Mouse (Mus musculus) gastrocnemius, postnatal 14 days (tissue): ENCODE data around the gene Rsbn1l. TPM values are rescaled to one million over a fixed set of nuclear protein-coding genes. Genes with fewer than 3 reads are reported as not detected.

Experiments
- DNase-seq: peaks from one replicate; pipeline ENCODE4 v3.0.0; 2021; ENCODE audit warnings: mixed read lengths
- intact Hi-C: fragments of 180-260 bp; cut with DNase I; formaldehyde crosslinking; loops from one replicate; pipeline ENCODE4 v1.15.1; 2025; ENCODE audit warnings: low total_unique reads
- long read RNA-seq, 2 experiments: library from polyadenylated mRNA; stranded (forward); transcript quantifications; one replicate each; pipeline ENCODE4 v2.0.0; 2021
- total RNA-seq, 2 experiments: library from RNA; stranded (reverse); gene quantifications; 2 replicates each; pipeline ENCODE4 v1.2.3; 2021

Gene Rsbn1l
- total RNA-seq, result 1 to 10 TPM; 6.8 to 7.2 TPM
- long read RNA-seq, experiment 1, full-length matches to known transcripts, result 1 of 3 reads
- long read RNA-seq, experiment 1, partial matches to known transcripts, result 0 of 3 reads
- long read RNA-seq, experiment 1, other reads (novel, unspliced or antisense), result 2 of 3 reads
- long read RNA-seq, experiment 2, full-length matches to known transcripts, result 1 of 2 reads
- long read RNA-seq, experiment 2, partial matches to known transcripts, result 0 of 2 reads
- long read RNA-seq, experiment 2, other reads (novel, unspliced or antisense), result 1 of 2 reads

DNA sequence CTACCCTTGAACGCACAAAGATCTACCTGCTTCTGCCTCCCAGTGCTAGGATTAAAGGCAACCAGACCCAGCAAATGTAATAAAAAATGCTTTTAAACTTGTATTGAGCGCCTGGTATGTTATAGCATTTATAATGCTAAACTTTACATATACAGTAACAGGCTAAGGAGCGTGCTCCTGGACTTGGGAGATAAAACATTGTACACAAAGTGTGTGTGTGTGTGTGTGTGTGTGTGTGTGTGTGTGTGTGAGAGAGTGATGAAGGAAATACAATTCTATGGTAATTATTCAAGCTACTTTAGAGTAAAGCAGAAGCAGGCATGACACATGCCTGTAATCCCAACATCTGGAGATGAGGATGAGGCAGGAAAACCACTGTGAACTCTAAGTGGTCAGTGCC lies at the start of gene Rsbn1l:
Gene Rsbn1l, minus strand, starts transcription at position 101 of the 400 bp plus-strand sequence.
- intact Hi-C loops, result no loop called here
- DNase-seq, result no peak

GRCm38 (mm10) chr5:21002723-21003122 lies 46.5 kb upstream of the Rsbn1l start:
- no peak for DNase-seq
- intact Hi-C loops, result no loop called here

DNA sequence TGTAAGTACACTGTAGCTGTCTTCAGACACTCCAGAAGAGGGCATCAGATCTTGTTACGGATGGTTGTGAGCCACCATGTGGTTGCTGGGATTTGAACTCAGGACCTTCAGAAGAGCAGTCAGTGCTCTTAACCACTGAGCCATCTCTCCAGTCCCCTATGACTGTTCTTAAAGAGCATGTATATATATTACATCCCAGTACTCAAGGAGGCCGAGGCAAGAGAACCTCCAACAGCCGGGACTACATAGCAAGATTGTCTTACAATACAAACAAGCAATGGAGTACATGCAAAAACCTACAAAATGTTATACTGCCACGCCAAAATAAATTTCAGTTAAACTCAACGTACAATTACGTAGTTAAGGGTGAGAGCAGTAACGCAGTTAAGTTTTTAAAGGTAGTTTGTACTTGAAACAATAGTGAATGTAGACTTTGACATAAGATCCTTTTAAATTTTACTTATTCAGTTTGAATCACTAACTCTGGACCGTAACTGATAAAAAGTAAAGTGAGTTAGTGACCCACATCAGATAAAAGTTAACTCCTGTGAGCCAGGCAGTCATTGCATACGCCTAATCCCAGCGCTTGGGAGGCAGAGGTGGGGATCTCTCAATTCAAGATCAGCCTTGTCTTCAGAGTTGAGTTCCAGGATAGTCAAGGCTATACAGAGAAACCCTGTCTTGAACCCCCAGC lies 45.6 kb upstream of the Rsbn1l start:
- intact Hi-C loops, result no loop called here
- DNase-seq, result no peak

DNA sequence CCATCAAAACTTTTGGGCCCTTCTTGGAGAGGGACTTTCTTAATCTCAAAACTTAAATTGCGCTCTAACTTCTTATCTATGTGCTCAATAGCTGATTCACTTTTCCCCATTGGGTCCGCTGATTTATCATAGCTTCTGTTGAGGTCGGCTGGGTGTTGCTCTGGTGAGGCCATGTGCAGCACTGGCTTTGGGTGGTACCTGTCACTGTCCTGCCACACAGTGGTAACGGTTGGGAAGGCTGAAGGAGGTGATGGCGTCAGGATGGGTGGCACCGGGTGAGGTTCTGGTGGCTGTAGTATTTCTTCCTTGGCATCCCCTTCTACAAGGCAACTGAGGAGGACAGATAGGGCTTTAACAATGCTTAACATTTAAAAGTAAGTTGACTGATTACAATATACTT lies 42.2 kb upstream of the Rsbn1l start:
- DNase-seq, result no peak
- intact Hi-C loops, result no loop called here

DNA sequence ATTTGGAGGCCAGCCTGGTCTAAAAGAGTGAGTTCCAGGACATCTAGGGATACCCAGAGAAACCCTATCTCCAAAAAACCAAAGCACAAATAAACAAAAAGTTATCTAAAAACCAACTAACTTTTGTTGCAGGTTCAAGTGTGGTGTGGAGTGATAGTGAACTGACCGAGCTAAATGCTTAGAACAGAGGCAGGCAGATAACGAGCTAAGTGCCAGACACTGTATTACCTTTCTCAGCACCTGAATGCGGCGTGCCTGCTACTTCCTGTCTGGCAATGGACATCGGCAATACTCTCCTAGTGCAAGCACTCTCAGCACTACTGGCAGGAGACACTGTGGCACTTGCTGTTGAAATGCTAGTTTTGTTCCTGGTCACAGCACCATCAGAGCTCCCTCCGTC lies 41.4 kb upstream of the Rsbn1l start:
- intact Hi-C loops, result no loop called here

DNA sequence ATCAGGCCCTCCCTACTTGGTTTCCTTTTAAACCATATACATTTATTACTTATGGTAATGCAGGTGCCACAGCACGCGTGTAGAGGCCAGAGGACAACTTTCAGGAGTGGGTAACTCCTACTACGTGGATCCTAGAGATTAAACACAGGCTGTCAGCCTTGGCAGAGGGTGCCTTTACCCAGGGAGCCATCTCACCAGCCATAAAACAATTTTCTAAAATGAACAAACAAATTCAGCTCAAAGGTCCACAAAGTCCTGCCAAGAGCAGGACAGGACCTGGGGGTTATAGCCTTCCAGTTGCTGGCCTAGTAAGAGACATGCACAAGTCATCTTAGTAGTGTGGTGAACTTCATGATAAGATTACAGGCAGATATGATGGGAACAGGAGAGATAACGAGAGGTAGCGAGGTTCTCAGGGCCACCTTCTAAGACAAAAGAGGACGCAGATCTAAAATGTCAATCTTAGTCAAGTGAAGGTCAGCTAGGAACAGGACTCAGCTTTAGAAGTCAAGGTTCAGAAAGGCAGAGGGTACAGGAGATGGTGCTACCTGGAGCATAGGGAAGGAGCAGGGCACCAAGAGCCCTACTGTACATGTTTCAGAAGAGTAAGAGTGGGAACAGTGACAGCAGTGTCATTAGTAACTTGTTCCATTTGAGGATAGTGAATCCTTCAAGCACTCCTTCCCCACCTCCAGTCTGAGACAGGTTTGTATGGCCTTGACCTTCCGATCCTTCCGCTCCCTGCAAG lies 34.0 kb upstream of the Rsbn1l start:
- intact Hi-C loops, result no loop called here

More for the DNA sequence above, 41.4 kb upstream of the Rsbn1l start:
- DNase-seq, result no peak

GRCm38 (mm10) chr5:20986271-20986670 lies 30.1 kb upstream of the Rsbn1l start:
- no peak for DNase-seq
- intact Hi-C loops, result no loop called here

More for the DNA sequence above, 34.0 kb upstream of the Rsbn1l start:
- DNase-seq, result no peak

DNA sequence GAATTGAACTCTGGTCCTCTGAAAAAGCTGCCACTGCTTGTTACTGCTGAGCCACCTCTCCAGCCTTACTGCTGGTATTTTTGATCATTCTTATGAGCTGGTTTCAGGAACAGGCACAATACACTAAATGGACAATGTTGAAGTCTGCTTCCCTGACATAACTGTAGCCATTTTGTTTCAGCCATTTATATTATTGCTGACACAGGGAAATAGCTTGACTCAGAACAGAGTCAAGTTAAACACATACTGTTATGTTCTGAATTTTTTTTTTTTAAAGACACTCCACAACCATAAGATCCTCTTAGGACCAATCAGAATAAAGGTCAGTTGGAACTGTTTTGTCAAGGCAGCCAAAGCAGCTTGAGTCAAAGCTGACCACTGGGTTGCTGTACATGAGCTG lies 27.3 kb upstream of the Rsbn1l start:
- no peak for DNase-seq
- intact Hi-C loops, result no loop called here

- intact Hi-C loops, result no loop called here
These were observed 18.5 kb upstream of the Rsbn1l start for GRCm38 (mm10) chr5:20974690-20975089.

DNA sequence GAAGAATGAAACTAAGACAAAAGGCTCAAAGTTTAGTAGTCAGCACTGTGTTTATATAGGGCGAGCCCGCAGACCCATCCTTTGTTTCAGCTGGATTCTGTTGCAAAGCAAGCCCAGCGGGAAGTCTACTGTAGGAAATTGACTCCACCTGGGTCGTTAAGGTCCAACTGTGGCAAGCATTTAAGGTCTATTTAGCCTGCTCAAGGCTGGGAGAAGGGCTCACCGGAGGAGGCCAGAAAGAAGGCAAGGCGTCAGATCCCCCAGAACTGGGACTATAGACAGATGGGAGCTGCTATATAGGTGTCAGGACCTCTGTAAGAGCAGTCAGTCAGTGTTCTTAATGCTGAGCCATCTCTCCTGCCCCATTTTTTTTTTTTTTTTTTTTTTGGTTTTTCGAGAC lies 17.8 kb upstream of the Rsbn1l start:
- intact Hi-C loops, result no loop called here

More at GRCm38 (mm10) chr5:20974690-20975089, 18.5 kb upstream of the Rsbn1l start:
- no peak for DNase-seq

GRCm38 (mm10) chr5:20973069-20973468 lies 16.9 kb upstream of the Rsbn1l start:
- intact Hi-C loops, result no loop called here

More for the DNA sequence above, 17.8 kb upstream of the Rsbn1l start:
- no peak for DNase-seq

DNA sequence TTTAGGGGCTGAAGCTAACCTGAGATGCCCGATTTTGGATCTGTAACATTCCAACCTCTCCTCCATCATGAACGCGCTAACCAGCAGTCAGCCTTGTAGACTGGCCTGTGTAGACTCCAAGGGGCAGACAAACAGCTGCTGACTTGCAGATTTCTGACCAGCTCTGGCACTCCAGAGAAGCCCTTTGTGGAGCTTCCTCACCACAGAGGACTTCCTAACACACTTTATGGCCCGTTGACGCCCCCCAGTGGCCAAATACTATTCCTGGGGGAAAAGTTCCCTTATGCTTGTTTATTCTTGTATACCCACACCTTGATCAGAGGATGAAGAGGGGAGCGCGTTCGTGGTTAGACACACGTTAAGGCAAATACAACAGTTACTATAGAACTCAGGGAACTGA lies 12.8 kb upstream of the Rsbn1l start:
- DNase-seq, result peak; percentile 23
- intact Hi-C loops, result loop anchor here (2.0 to 10.0 kb wide), 2 partner anchors 54 to 76 kb away; no protein-coding TSS in a partner anchor

More at GRCm38 (mm10) chr5:20973069-20973468, 16.9 kb upstream of the Rsbn1l start:
- DNase-seq, result no peak

- intact Hi-C loops, result loop anchor here (2.0 to 10.0 kb wide), 2 partner anchors 54 to 76 kb away; no protein-coding TSS in a partner anchor
- no peak for DNase-seq
These were observed 12.3 kb upstream of the Rsbn1l start for GRCm38 (mm10) chr5:20968493-20968892.

DNA sequence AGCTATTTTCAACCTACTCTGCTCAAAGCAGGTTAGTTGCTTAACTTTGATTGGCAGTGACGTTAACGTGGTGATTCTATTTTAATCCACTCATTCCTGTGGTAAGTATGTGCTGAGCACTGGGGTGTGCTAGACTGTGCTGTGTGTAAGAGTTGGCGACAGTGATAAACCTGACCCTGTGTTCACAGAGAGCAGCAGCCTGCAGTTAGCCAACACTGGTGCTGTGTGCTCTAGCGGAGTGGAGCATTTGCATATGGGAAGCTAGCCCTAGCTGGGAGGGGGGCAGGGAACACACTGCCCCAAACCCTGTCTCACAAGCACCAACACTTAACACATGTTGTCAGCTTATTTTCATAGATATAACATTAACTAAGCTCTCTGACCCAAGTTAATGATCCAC lies 11.7 kb upstream of the Rsbn1l start:
- intact Hi-C loops, result loop anchor here (2.0 to 10.0 kb wide), 2 partner anchors 53 to 77 kb away; no protein-coding TSS in a partner anchor
- DNase-seq, result no peak

- intact Hi-C loops, result loop anchor here (10.0 kb wide), 1 partner anchor 50 kb away; no protein-coding TSS in a partner anchor
- no peak for DNase-seq
These were observed 8.2 kb upstream of the Rsbn1l start for GRCm38 (mm10) chr5:20964446-20964845.

- DNase-seq, result no peak
- intact Hi-C loops, result loop anchor here (10.0 kb wide), 1 partner anchor 48 kb away; no protein-coding TSS in a partner anchor
These were observed 7.1 kb upstream of the Rsbn1l start for GRCm38 (mm10) chr5:20963295-20963694.

DNA sequence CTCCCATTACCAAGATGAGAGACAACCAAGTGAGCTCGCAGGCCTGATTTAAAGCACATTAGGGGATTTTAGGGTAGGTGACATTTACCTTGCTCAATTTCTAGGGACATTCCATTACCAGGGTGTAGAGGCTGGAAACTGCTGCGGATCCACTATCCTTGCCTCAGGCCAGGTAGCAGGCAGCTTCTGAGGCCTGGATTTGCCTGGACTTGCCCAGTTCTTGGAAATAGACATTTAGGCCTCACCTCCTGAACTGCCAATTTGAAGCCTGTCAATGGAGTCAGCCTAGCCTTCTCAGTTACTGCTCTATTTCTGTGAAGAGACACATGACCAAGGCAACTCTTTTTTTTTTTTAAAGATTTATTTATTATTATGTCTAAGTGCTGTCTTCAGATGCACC lies 4.7 kb upstream of the Rsbn1l start:
- intact Hi-C loops, result loop anchor here (10.0 kb wide), 1 partner anchor 46 kb away; no protein-coding TSS in a partner anchor

GRCm38 (mm10) chr5:20955114-20955835 lies 923 bp downstream of the Rsbn1l start:
- no peak for DNase-seq
- intact Hi-C loops, result no loop called here

More for the DNA sequence above, 4.7 kb upstream of the Rsbn1l start:
- DNase-seq, result no peak

DNA sequence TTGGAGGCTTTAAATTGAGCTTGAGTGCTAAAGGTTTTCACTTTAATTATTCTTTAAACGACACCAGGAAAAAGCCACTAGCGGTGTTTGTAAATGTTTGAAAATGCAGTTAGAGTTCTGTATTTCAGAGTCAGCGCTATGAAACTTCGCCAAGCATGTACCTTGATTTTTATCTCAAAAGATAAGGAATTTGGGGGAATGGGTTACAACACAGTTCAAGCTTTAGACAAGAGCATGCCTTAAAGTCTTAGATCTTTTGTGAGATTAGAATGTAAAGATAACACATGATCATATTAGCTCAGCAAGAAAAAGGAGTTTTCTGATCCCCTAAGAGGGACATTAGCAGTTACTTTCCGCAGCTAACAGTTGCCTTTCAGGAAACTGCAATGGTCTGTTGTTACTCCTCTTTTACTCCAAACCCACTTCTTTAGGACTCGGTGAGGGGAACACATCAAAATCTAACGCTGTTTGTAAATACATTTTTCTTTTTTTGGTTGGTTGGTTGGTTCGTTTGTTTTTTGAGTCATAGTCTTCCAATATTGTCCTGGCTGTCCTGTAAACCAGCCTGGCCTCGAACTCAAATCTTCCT lies 3.8 kb downstream of the Rsbn1l start:
- intact Hi-C loops, result no loop called here
- no peak for DNase-seq
